Mouse (Mus musculus): ENCODE data around the gene Lrguk. TPM values are rescaled to one million over a fixed set of nuclear protein-coding genes. Genes with fewer than 3 reads are reported as not detected.

The Lrguk gene
- polyA plus RNA-seq, 1 experiment from 2014 or later, result 0.56 TPM

Other genes starting within 250 kb of the Lrguk start
- 37.9 and 40.9 TPM in 2 replicates for gene Slc35b4, start 147.7 kb downstream of the Lrguk start, polyA plus RNA-seq (2015; fragmentation: Nextera tagmentation; extraction: Ambion mirVana)